Mouse (Mus musculus) testis, adult 2 months (tissue): Measurements from ENCODE around the gene Pnrc2.

Experiments used
- CTCF ChIP-seq: fragments of 200-500 bp; IDR thresholded peaks from 2 replicates; pipeline ENCODE4 v1.5.1; 2012; ENCODE audit warnings: low read depth, mild to moderate bottlenecking, inconsistent platforms, low read length, moderate library complexity; ENCODE audit not compliant: control insufficient read depth, insufficient read depth, insufficient replicate concordance
- POLR2A ChIP-seq: fragments of 200-500 bp; IDR thresholded peaks from 2 replicates; pipeline ENCODE4 v1.6.1; 2012; ENCODE audit warnings: low read depth, mild to moderate bottlenecking, inconsistent platforms, low read length, moderate library complexity; ENCODE audit not compliant: control insufficient read depth

- TF ChIP-seq CTCF (peak; percentile 10; the same call in 1 of the 2 replicates), POLR2A (no peak)
These were observed 50.4 kb downstream of the Pnrc2 start for GRCm38 (mm10) chr4:135823298-135823697.
